Mouse (Mus musculus) left cerebral cortex, adult 6 months (tissue): ENCODE measurements around the gene Cdc14a. TPM values are rescaled to one million over a fixed set of nuclear protein-coding genes. Genes with fewer than 3 reads are reported as not detected.

Source experiments
- long read RNA-seq, 2 experiments: library from polyadenylated mRNA; unstranded; transcript quantifications; one replicate each; pipeline ENCODE4 v2.0.0; 2019 to 2020
- polyA plus RNA-seq: library from polyadenylated mRNA; unstranded; fragments of <200 nt; fragmentation: Nextera tagmentation; gene quantifications from 2 replicates; pipeline ENCODE4 v1.2.3, GENCODE M21; 2021

Gene Cdc14a
- 1.0 and 1.3 TPM in 2 replicates for polyA plus RNA-seq
- long read RNA-seq, experiment 1, full-length matches to known transcripts = 10 of 15 reads
- long read RNA-seq, experiment 1, partial matches to known transcripts = 1 of 15 reads
- long read RNA-seq, experiment 1, other reads (novel, unspliced or antisense) = 4 of 15 reads
- long read RNA-seq, experiment 2, full-length matches to known transcripts = 1 of 1 reads
- long read RNA-seq, experiment 2, partial matches to known transcripts = 0 of 1 reads
- long read RNA-seq, experiment 2, other reads (novel, unspliced or antisense) = 0 of 1 reads

GRCm38 (mm10) chr3:116423353-116424159 lies at the start of gene Cdc14a:
Gene Cdc14a, minus strand, starts transcription at chr3:116424032.

GRCm38 (mm10) chr3:116253077-116253531 lies 170.7 kb downstream of the Cdc14a start, which contains the start of gene Gpr88:
Gene Gpr88, minus strand, starts transcription at chr3:116253503.

Other genes starting within 250 kb of the Cdc14a start
- gene Gpr88, start 170.5 kb downstream of the Cdc14a start, polyA plus RNA-seq = 22.4 and 73.4 TPM in 2 replicates
- gene Rtca, start 84.2 kb upstream of the Cdc14a start, polyA plus RNA-seq = 62.2 and 79.1 TPM in 2 replicates
- gene Dbt, start 89.0 kb upstream of the Cdc14a start, polyA plus RNA-seq = 10.3 and 12.2 TPM in 2 replicates
- 0.09 and 0.16 TPM in 2 replicates for gene Lrrc39, start 138.9 kb upstream of the Cdc14a start, polyA plus RNA-seq
- 1.5 and 2.3 TPM in 2 replicates for gene Sass6, start 170.9 kb upstream of the Cdc14a start, polyA plus RNA-seq
- 3.1 and 3.4 TPM in 2 replicates for gene Trmt13, start 190.6 kb upstream of the Cdc14a start, polyA plus RNA-seq
- gene Mfsd14a, start 238.6 kb upstream of the Cdc14a start, polyA plus RNA-seq = 43.9 and 54.5 TPM in 2 replicates